Comparison of ENCODE assay signal across 8 mouse cellular contexts in the genomic region with DNA sequence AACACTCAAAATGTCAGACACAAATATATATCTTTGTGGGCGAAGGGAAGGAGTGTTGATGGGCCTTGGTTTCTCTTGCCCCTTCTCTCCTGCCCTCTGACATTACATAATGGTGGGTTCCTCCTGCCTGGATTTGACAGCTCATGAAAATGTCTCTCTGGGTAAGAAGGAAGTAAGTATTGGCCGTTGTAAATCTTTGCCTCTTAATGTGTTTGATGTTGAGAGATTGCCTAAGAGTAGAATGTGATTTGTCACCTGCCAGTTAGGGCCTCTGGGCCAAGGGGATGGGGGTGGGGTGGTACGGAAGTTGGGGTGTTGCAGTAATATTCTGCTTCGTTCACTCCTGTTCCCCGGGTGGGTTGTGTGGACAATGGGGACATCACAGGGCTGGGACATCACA. TPM values are rescaled to one million over a fixed set of nuclear protein-coding genes. Genes with fewer than 3 reads are reported as not detected.
DNase-seq lines count a peak whose midpoint lies in the region; ATAC-seq and TF ChIP-seq lines count a peak whose summit lies in the region.

No protein-coding gene starts in this region.

- no peak for ATAC-seq in kidney, embryonic 16.5 days (ENCODE audit: low FRiP score, low TSS enrichment)
- no peak for ATAC-seq in hindbrain, embryonic 13.5 days (ENCODE audit: low FRiP score)

- peak overlapping the region; percentile 83 for H3K9ac ChIP-seq in kidney, embryonic 16.5 days (replicated peaks; ENCODE audit: low read length)
- H3K9ac ChIP-seq in hindbrain, embryonic 13.5 days, result peak overlapping the region; percentile 94

- no peak overlapping the region for H3K27ac ChIP-seq in kidney, embryonic 16.5 days (ENCODE audit: low read length)
- 0 out of 2 replicates have a peak overlapping the region, but pooled peaks have one; percentile 84 for H3K27ac ChIP-seq in hindbrain, embryonic 13.5 days
- peak overlapping the region; percentile 67 for H3K27ac ChIP-seq in small intestine, adult 2 months (ENCODE audit: insufficient read depth, low read depth, low read length)

- peaks cover 16% of the 10 kb centered on the region for H3K4me1 ChIP-seq in kidney, embryonic 16.5 days (ENCODE audit: insufficient read depth, low read length)
- H3K4me1 ChIP-seq in hindbrain, embryonic 13.5 days (replicated peaks), result peaks cover 25% of the 10 kb centered on the region
- peaks cover 14% of the 10 kb centered on the region; the same call in 1 of the 2 replicates for H3K4me1 ChIP-seq in small intestine, adult 2 months (ENCODE audit: control insufficient read depth, insufficient read depth, insufficient read length, low read length)

- peak overlapping the region; percentile 74 for H3K4me2 ChIP-seq in kidney, embryonic 16.5 days (replicated peaks; ENCODE audit: low read depth, low read length)
- peak overlapping the region; percentile 63 for H3K4me2 ChIP-seq in hindbrain, embryonic 13.5 days

- DNase-seq in kidney, adult 9 months, result no peak
- DNase-seq in c-Kit-positive CD71-negative TER-119-negative erythroid progenitor cells, embryonic 14.5 days (ENCODE audit: low read depth), result peak; percentile 23
- DNase-seq in lung, postnatal 10 days, result peak; percentile 53
- no peak for DNase-seq in right cerebral cortex, postnatal 25 days
- no peak for DNase-seq in layer of hippocampus, postnatal 14 days (ENCODE audit: low spot score in 2 of 2)

- no peak for TF ChIP-seq POLR2A in small intestine, adult 2 months (IDR thresholded peaks at IDR 0.05; ENCODE audit: low read depth, low read length)

- H3K36me3 ChIP-seq in kidney, embryonic 16.5 days (ENCODE audit: insufficient read depth, low read length), result no peaks in the 10 kb centered on the region
- H3K36me3 ChIP-seq in hindbrain, embryonic 13.5 days, result no peaks in the 10 kb centered on the region
- H3K36me3 ChIP-seq in small intestine, adult 2 months (ENCODE audit: control insufficient read depth, insufficient read depth, low read length), result no peaks in the 10 kb centered on the region

- no peak for TF ChIP-seq CTCF in small intestine, adult 2 months (IDR thresholded peaks at IDR 0.05; ENCODE audit: extremely low read depth, insufficient read length, insufficient replicate concordance, low read depth, low read length)

- WGBS in kidney, embryonic 16.5 days, result 13% methylated on average over 5 of the region's 5 CpGs
- WGBS in hindbrain, embryonic 13.5 days, result 70% methylated on average over 5 of the region's 5 CpGs
- WGBS in small intestine, adult 2 months, result 7% methylated on average over 5 of the region's 5 CpGs

- H3K27me3 ChIP-seq in kidney, embryonic 16.5 days (ENCODE audit: insufficient read depth, low read length), result no peaks in the 10 kb centered on the region
- H3K27me3 ChIP-seq in hindbrain, embryonic 13.5 days, result 0 out of 2 replicates have a peak, but pooled peaks cover 3% of the 10 kb centered on the region
- no peaks in the 10 kb centered on the region for H3K27me3 ChIP-seq in small intestine, adult 2 months (ENCODE audit: control insufficient read depth, insufficient read depth, low read length)

- H3K4me3 ChIP-seq in kidney, embryonic 16.5 days (ENCODE audit: low read length), result peak overlapping the region; percentile 81
- H3K4me3 ChIP-seq in hindbrain, embryonic 13.5 days, result peak overlapping the region; percentile 96
- peak overlapping the region; percentile 95 for H3K4me3 ChIP-seq in small intestine, adult 2 months (ENCODE audit: low read depth, low read length)

- no peaks in the 10 kb centered on the region for H3K9me3 ChIP-seq in kidney, embryonic 16.5 days (ENCODE audit: low read length)
- H3K9me3 ChIP-seq in hindbrain, embryonic 13.5 days, result no peaks in the 10 kb centered on the region

RNA-seq across cellular contexts. Expression of a gene that starts 1.0 kb away (rescaled TPM):
- polyA plus RNA-seq in kidney, embryonic 16.5 days (2015; fragmentation: Nextera tagmentation; extraction: Ambion mirVana), result 19.2 and 21.3 TPM in 2 replicates
- polyA plus RNA-seq in hindbrain, embryonic 13.5 days (2015; fragmentation: Nextera tagmentation; extraction: Ambion mirVana), result 59.1 and 60.9 TPM in 2 replicates
- polyA plus RNA-seq in small intestine, adult 2 months (2012; rRNA removed), result 11.3 and 28.6 TPM in 2 replicates
- total RNA-seq in layer of hippocampus, postnatal 14 days (2021), result 100 to 1,000 TPM; 123 to 132 TPM

Comparison
In these comparisons a context has a peak if more than half of its experiments do, and no peak if none do; other contexts are left out.
1. DNase-seq: peak in c-Kit-positive CD71-negative TER-119-negative erythroid progenitor cells, embryonic 14.5 days (single experiment) and lung, postnatal 10 days (single experiment); none in kidney, adult 9 months (single experiment), right cerebral cortex, postnatal 25 days (single experiment) and layer of hippocampus, postnatal 14 days (0 of 2).
2. Peak in every context shown above with its lines, with median percentiles within 50 percentile points of each other: H3K4me3 ChIP-seq.